Mouse (Mus musculus): ENCODE data around the gene Impdh1. TPM values are rescaled to one million over a fixed set of nuclear protein-coding genes. Genes with fewer than 3 reads are reported as not detected.
"Not testable (repeated sequence)": the region's sequence is repeated elsewhere in the genome, so short reads cannot be mapped to it uniquely, and the experiment has no call there.

Impdh1 gene
- polyA plus RNA-seq, 1 experiment from 2014 or later = 77.6 TPM

GRCm38 (mm10) chr6:29229265-29229913 is 13.2 kb upstream of the Impdh1 start:
- no peaks in the 10 kb centered on the region for H3K36me3 ChIP-seq (ENCODE audit: control insufficient read depth, insufficient read depth, low read length)
- H3K27me3 ChIP-seq (ENCODE audit: control insufficient read depth, insufficient read depth, low read length) = no peaks in the 10 kb centered on the region
- H3K9ac ChIP-seq (replicated peaks; ENCODE audit: low read depth, low read length) = no peak overlapping the region
- H3K4me1 ChIP-seq (ENCODE audit: control insufficient read depth, insufficient read depth, low read length) = no peaks in the 10 kb centered on the region
- WGBS = 90% methylated on average over 6 of the region's 6 CpGs
- no peaks in the 10 kb centered on the region for H3K9me3 ChIP-seq (ENCODE audit: control insufficient read depth, low read length)
- H3K4me3 ChIP-seq (ENCODE audit: low read depth, low read length) = no peak overlapping the region
- peak; percentile 38; the same call in 1 of the 2 replicates for ATAC-seq (ENCODE audit: low read depth)
- H3K27ac ChIP-seq (ENCODE audit: low read depth, low read length) = no peak overlapping the region
- no peak overlapping the region for H3K4me2 ChIP-seq (ENCODE audit: low read depth, low read length)

- not testable (repeated sequence) for H3K36me3 ChIP-seq (ENCODE audit: control insufficient read depth, insufficient read depth, low read length); H3K27me3 ChIP-seq (ENCODE audit: control insufficient read depth, insufficient read depth, low read length); H3K9ac ChIP-seq (replicated peaks; ENCODE audit: low read depth, low read length); H3K4me1 ChIP-seq (ENCODE audit: control insufficient read depth, insufficient read depth, low read length); H3K9me3 ChIP-seq (ENCODE audit: control insufficient read depth, low read length); H3K4me2 ChIP-seq (ENCODE audit: low read depth, low read length); ATAC-seq (ENCODE audit: low read depth); H3K27ac ChIP-seq (ENCODE audit: low read depth, low read length); H3K4me3 ChIP-seq (ENCODE audit: low read depth, low read length)
- 81% methylated on average over 2 of the region's 3 CpGs for WGBS
These were observed 1.6 kb upstream of the Impdh1 start for GRCm38 (mm10) chr6:29217717-29218116.

GRCm38 (mm10) chr6:29215181-29215580 is 983 bp downstream of the Impdh1 start:
- peak overlapping the region; percentile 93 for H3K4me2 ChIP-seq (ENCODE audit: low read depth, low read length)
- peaks cover 7% of the 10 kb centered on the region; the same call in 1 of the 2 replicates for H3K27me3 ChIP-seq (ENCODE audit: control insufficient read depth, insufficient read depth, low read length)
- peak overlapping the region; percentile 63 for H3K4me3 ChIP-seq (ENCODE audit: low read depth, low read length)
- H3K36me3 ChIP-seq (ENCODE audit: control insufficient read depth, insufficient read depth, low read length) = no peaks in the 10 kb centered on the region
- peak overlapping the region; percentile 76; the same call in 1 of the 2 replicates for H3K9ac ChIP-seq (replicated peaks; ENCODE audit: low read depth, low read length)
- H3K9me3 ChIP-seq (ENCODE audit: control insufficient read depth, low read length) = no peaks in the 10 kb centered on the region
- ATAC-seq (ENCODE audit: low read depth) = no peak
- peaks cover 21% of the 10 kb centered on the region; the same call in 1 of the 2 replicates for H3K4me1 ChIP-seq (ENCODE audit: control insufficient read depth, insufficient read depth, low read length)
- no peak overlapping the region for H3K27ac ChIP-seq (ENCODE audit: low read depth, low read length)
- WGBS = 11% methylated on average over 9 of the region's 9 CpGs

GRCm38 (mm10) chr6:29214776-29215175 is 1.4 kb downstream of the Impdh1 start:
- Histone ChIP-seq H3K27me3 (ENCODE audit: control insufficient read depth, insufficient read depth, low read length) (peaks cover 7% of the 10 kb centered on the region; the same call in 1 of the 2 replicates), H3K4me2 (ENCODE audit: low read depth, low read length) (peak overlapping the region; percentile 93; the same call in 1 of the 2 replicates), H3K4me3 (ENCODE audit: low read depth, low read length) (peak overlapping the region; percentile 63; the same call in 1 of the 2 replicates), H3K4me1 (ENCODE audit: control insufficient read depth, insufficient read depth, low read length) (peaks cover 22% of the 10 kb centered on the region; the same call in 1 of the 2 replicates), H3K36me3 (ENCODE audit: control insufficient read depth, insufficient read depth, low read length) (no peaks in the 10 kb centered on the region), H3K27ac (ENCODE audit: low read depth, low read length) (no peak overlapping the region), H3K9ac (replicated peaks; ENCODE audit: low read depth, low read length) (0 out of 2 replicates have a peak overlapping the region, but pooled peaks have one; percentile 76), H3K9me3 (ENCODE audit: control insufficient read depth, low read length) (no peaks in the 10 kb centered on the region)
- 38% methylated on average over 5 of the region's 5 CpGs for WGBS
- no peak for ATAC-seq (ENCODE audit: low read depth)

- no peak overlapping the region for H3K4me3 ChIP-seq (ENCODE audit: low read depth, low read length)
- no peak overlapping the region for H3K9ac ChIP-seq (replicated peaks; ENCODE audit: low read depth, low read length)
- H3K4me2 ChIP-seq (ENCODE audit: low read depth, low read length) = no peak overlapping the region
- H3K27me3 ChIP-seq (ENCODE audit: control insufficient read depth, insufficient read depth, low read length) = peaks cover 7% of the 10 kb centered on the region; the same call in 1 of the 2 replicates
- H3K27ac ChIP-seq (ENCODE audit: low read depth, low read length) = no peak overlapping the region
- no peaks in the 10 kb centered on the region for H3K9me3 ChIP-seq (ENCODE audit: control insufficient read depth, low read length)
- H3K36me3 ChIP-seq (ENCODE audit: control insufficient read depth, insufficient read depth, low read length) = no peaks in the 10 kb centered on the region
- no peak for ATAC-seq (ENCODE audit: low read depth)
- 0% methylated on average over 1 of the region's 1 CpGs for WGBS
- peaks cover 22% of the 10 kb centered on the region; the same call in 1 of the 2 replicates for H3K4me1 ChIP-seq (ENCODE audit: control insufficient read depth, insufficient read depth, low read length)
These were observed 1.9 kb downstream of the Impdh1 start for GRCm38 (mm10) chr6:29214245-29214644.

GRCm38 (mm10) chr6:29213436-29213835 is 2.7 kb downstream of the Impdh1 start:
- no peak for ATAC-seq (ENCODE audit: low read depth)
- peaks cover 22% of the 10 kb centered on the region; the same call in 1 of the 2 replicates for H3K4me1 ChIP-seq (ENCODE audit: control insufficient read depth, insufficient read depth, low read length)
- WGBS = 60% methylated on average over 5 of the region's 5 CpGs
- H3K4me3 ChIP-seq (ENCODE audit: low read depth, low read length) = no peak overlapping the region
- no peaks in the 10 kb centered on the region for H3K9me3 ChIP-seq (ENCODE audit: control insufficient read depth, low read length)
- H3K36me3 ChIP-seq (ENCODE audit: control insufficient read depth, insufficient read depth, low read length) = no peaks in the 10 kb centered on the region
- no peak overlapping the region for H3K27ac ChIP-seq (ENCODE audit: low read depth, low read length)
- 0 out of 2 replicates have a peak overlapping the region, but pooled peaks have one; percentile 21 for H3K9ac ChIP-seq (replicated peaks; ENCODE audit: low read depth, low read length)
- H3K4me2 ChIP-seq (ENCODE audit: low read depth, low read length) = no peak overlapping the region
- peaks cover 7% of the 10 kb centered on the region; the same call in 1 of the 2 replicates for H3K27me3 ChIP-seq (ENCODE audit: control insufficient read depth, insufficient read depth, low read length)

GRCm38 (mm10) chr6:29211806-29212492 is 4.2 kb downstream of the Impdh1 start:
- H3K27me3 ChIP-seq (ENCODE audit: control insufficient read depth, insufficient read depth, low read length) = peaks cover 7% of the 10 kb centered on the region; the same call in 1 of the 2 replicates
- under 1% methylated on average over 56 of the region's 66 CpGs for WGBS
- peak overlapping the region; percentile 65 for H3K9ac ChIP-seq (replicated peaks; ENCODE audit: low read depth, low read length)
- peak overlapping the region; percentile 89 for H3K4me2 ChIP-seq (ENCODE audit: low read depth, low read length)
- H3K36me3 ChIP-seq (ENCODE audit: control insufficient read depth, insufficient read depth, low read length) = peaks cover 1% of the 10 kb centered on the region; the same call in 1 of the 2 replicates
- no peaks in the 10 kb centered on the region for H3K9me3 ChIP-seq (ENCODE audit: control insufficient read depth, low read length)
- H3K4me1 ChIP-seq (ENCODE audit: control insufficient read depth, insufficient read depth, low read length) = peaks cover 22% of the 10 kb centered on the region; the same call in 1 of the 2 replicates
- ATAC-seq (ENCODE audit: low read depth) = peak; percentile 83
- peak overlapping the region; percentile 65 for H3K4me3 ChIP-seq (ENCODE audit: low read depth, low read length)
- peak overlapping the region; percentile 83 for H3K27ac ChIP-seq (ENCODE audit: low read depth, low read length)

GRCm38 (mm10) chr6:29211146-29211545 is 5.0 kb downstream of the Impdh1 start:
- H3K9ac ChIP-seq (replicated peaks; ENCODE audit: low read depth, low read length) = peak overlapping the region; percentile 65
- H3K4me1 ChIP-seq (ENCODE audit: control insufficient read depth, insufficient read depth, low read length) = peaks cover 22% of the 10 kb centered on the region; the same call in 1 of the 2 replicates
- 24% methylated on average over 7 of the region's 7 CpGs for WGBS
- peaks cover 6% of the 10 kb centered on the region for H3K36me3 ChIP-seq (ENCODE audit: control insufficient read depth, insufficient read depth, low read length)
- H3K4me3 ChIP-seq (ENCODE audit: low read depth, low read length) = peak overlapping the region; percentile 65
- H3K27me3 ChIP-seq (ENCODE audit: control insufficient read depth, insufficient read depth, low read length) = peaks cover 7% of the 10 kb centered on the region; the same call in 1 of the 2 replicates
- peak overlapping the region; percentile 83 for H3K27ac ChIP-seq (ENCODE audit: low read depth, low read length)
- H3K9me3 ChIP-seq (ENCODE audit: control insufficient read depth, low read length) = no peaks in the 10 kb centered on the region
- H3K4me2 ChIP-seq (ENCODE audit: low read depth, low read length) = peak overlapping the region; percentile 89
- ATAC-seq (ENCODE audit: low read depth) = no peak

Measured in neural tube, embryonic 14.5 days (tissue).